In the genomic region with DNA sequence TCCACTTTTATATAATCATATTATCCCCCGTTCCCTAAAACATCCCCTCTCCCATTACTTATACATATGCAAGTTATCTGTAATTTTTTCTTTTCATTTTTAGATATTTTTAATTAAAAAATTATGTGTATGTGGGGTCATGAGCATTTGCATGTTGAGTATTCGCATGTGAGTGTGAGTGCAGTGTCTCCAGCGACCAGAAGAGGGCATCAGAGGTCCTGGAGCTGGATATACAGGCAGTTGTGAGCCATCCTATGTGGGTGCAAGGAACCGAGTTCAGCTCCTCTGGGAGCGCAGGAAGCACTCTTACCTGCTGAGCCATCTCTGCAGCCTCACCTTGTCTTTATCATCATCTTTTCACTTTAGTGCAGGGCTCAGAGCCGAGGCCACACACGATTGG, we compare ENCODE assay signal across 22 mouse cellular contexts. TPM values are rescaled to one million over a fixed set of nuclear protein-coding genes. Genes with fewer than 3 reads are reported as not detected.
A peak's percentile ranks its signal among the peaks of the same experiment; 100 is the strongest.
DNase-seq lines count a peak whose midpoint lies in the region; TF ChIP-seq lines count a peak whose summit lies in the region.
"Had no signal": no experiment of that assay in that cellular context is flagged by ENCODE, and none has a peak within 500 bp of the region (broad histone marks: within the 10 kb centered on the region; RNA-seq: fewer than 3 reads in every experiment).

No protein-coding gene starts in this region.

- no peaks in the 10 kb centered on the region for H3K4me1 ChIP-seq in ES-E14 (ENCODE audit: control insufficient read depth in 2 of 2, insufficient read depth in 2 of 2, low read length in 2 of 2, poor library complexity in 1 of 2)
- H3K4me1 ChIP-seq: forebrain, embryonic 12.5 days; liver, embryonic 13.5 days had no signal

- H3K27ac ChIP-seq in layer of hippocampus, adult 2 months, result no peak overlapping the region
- H3K27ac ChIP-seq in ES-E14 (ENCODE audit: insufficient read depth, low read depth, low read length, poor library complexity, severe bottlenecking), result no peak overlapping the region
- H3K27ac ChIP-seq: forebrain, embryonic 12.5 days; heart, embryonic 13.5 days; kidney, postnatal 0 days; liver, embryonic 13.5 days had no signal

- H3K9me3 ChIP-seq in ES-E14 (ENCODE audit: control insufficient read depth, insufficient read depth, low read depth, low read length), result no peaks in the 10 kb centered on the region
- H3K9me3 ChIP-seq: liver, embryonic 13.5 days had no signal

- no peaks in the 10 kb centered on the region for H3K36me3 ChIP-seq in ES-E14 (ENCODE audit: control insufficient read depth, insufficient read depth, low read length, poor library complexity, severe bottlenecking)
- H3K36me3 ChIP-seq: forebrain, embryonic 12.5 days; heart, embryonic 13.5 days; liver, embryonic 13.5 days had no signal

- no peak overlapping the region for H3K4me3 ChIP-seq in layer of hippocampus, adult 2 months
- no peak overlapping the region for H3K4me3 ChIP-seq in ES-E14 (ENCODE audit: insufficient read depth in 1 of 2, low read depth in 1 of 2, low read length in 2 of 2, poor library complexity in 1 of 2, severe bottlenecking in 1 of 2)
- H3K4me3 ChIP-seq: forebrain, embryonic 12.5 days; heart, embryonic 13.5 days; liver, embryonic 13.5 days; myocyte had no signal

- in situ Hi-C loops in ES-E14 (cut with MboI; ENCODE audit: low sequenced_read_pairs in 2 of 2, unreplicated experiment in 2 of 2), result no loop called here

- TF ChIP-seq CTCF in layer of hippocampus, adult 2 months (conservative IDR thresholded peaks at IDR 0.05), result peak; percentile 44

- DNase-seq in layer of hippocampus, adult 2 months (ENCODE audit: low spot score in 2 of 2), result no peak
- DNase-seq in layer of hippocampus, adult 9-11 months, result no peak
- peak; percentile 10 for DNase-seq in thymus, postnatal 14 days
- no peak for DNase-seq in thymus, postnatal 10 days (ENCODE audit: low spot score in 2 of 2)
- DNase-seq in ES-E14 (ENCODE audit: low read depth, low spot score), result no peak
- DNase-seq in induced T-regulatory cell, adult 2 months (ENCODE audit: low read depth), result peak; percentile 11
- no peak for DNase-seq in cerebellum, postnatal 4 days (ENCODE audit: low spot score in 2 of 2)
- no peak for DNase-seq in left cerebral cortex, adult 8-10 months (ENCODE audit: low spot score in 2 of 2)
- DNase-seq: adrenal gland, postnatal 36 days; cerebellum, adult 11-12 months; heart, postnatal 4 days; liver, embryonic 13.5 days; lung, postnatal 4 days; spleen, adult 18-20 months had no signal

- no peak overlapping the region for H3K9ac ChIP-seq in ES-E14 (ENCODE audit: insufficient read depth, low read depth, low read length, poor library complexity, severe bottlenecking)
- H3K9ac ChIP-seq: forebrain, embryonic 12.5 days; heart, embryonic 13.5 days; liver, embryonic 13.5 days had no signal

TF ChIP-seq in ES-E14, 5 proteins besides CTCF, POLR2A, EP300 and RAD21:
- TF ChIP-seq ZC3H11A (IDR thresholded peaks at IDR 0.05; ENCODE audit: borderline replicate concordance, low read depth, low read length), result peak; percentile 49; the same call in 1 of the 2 replicates
- TF ChIP-seq CHD2 (IDR thresholded peaks at IDR 0.05; ENCODE audit: low read depth, low read length), result no peak
- TF ChIP-seq MAFK (IDR thresholded peaks at IDR 0.05; ENCODE audit: insufficient read depth, low read depth, low read length), result no peak

RNA-seq across cellular contexts. Expression of gene Scnn1b, which starts 29.4 kb away (rescaled TPM):
- total RNA-seq in layer of hippocampus, adult 2 months (2021), result not detected
- 0.21 and 0.22 TPM in 2 replicates for total RNA-seq in ES-E14 (2012; rRNA removed)
- not detected for total RNA-seq in left cerebral cortex, adult 8-10 months (2022)
- total RNA-seq: common myeloid progenitor, adult 5-6 weeks; gastrocnemius, postnatal 4 days; left cerebral cortex, postnatal 25 days; neutrophil, adult 5-6 weeks had no signal

Comparison
In these comparisons a context has a peak if more than half of its experiments do, and no peak if none do; other contexts are left out.
1. DNase-seq: peak in thymus, postnatal 14 days (single experiment) and induced T-regulatory cell, adult 2 months (single experiment); none in layer of hippocampus, adult 2 months (0 of 2), layer of hippocampus, adult 9-11 months (single experiment), thymus, postnatal 10 days (0 of 2), ES-E14 (single experiment), cerebellum, postnatal 4 days (0 of 2) and left cerebral cortex, adult 8-10 months (0 of 2).